Mouse (Mus musculus) lung, adult 2 months (tissue): ENCODE data around the gene Pars2.

Experiments used
- CTCF ChIP-seq: fragments of 200-500 bp; IDR thresholded peaks from 2 replicates; pipeline ENCODE4 v1.5.1; 2011; ENCODE audit warnings: mild to moderate bottlenecking, low read length, control low read depth; ENCODE audit not compliant: insufficient read depth
- POLR2A ChIP-seq: fragments of 200-500 bp; IDR thresholded peaks from 2 replicates; pipeline ENCODE4 v1.6.1; 2011; ENCODE audit warnings: low read depth, mild to moderate bottlenecking, control low read depth, low read length, borderline replicate concordance; ENCODE audit errors: extremely low read depth

DNA sequence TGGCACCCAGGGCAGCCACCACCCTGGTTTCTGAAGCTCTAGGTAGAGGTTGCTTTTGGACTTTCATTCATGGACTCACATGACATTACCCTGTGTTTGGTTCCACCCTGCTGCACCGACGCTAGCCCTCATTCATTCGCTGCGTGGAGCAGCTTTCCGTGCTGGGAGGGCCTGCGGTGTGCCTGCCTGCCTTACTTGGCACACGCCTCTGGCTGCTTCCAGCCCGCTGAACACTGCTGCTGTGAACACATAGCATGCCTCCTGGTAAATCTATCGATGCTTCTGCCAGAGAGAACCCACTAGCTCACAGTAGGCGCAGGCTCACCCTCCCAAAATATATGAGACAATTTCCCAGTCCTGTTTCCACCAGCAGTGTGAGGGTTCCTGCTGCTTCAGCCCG lies 53.5 kb downstream of the Pars2 start:
- TF ChIP-seq CTCF (no peak), POLR2A (no peak)
